Mouse (Mus musculus) right cerebral cortex, postnatal 14 days (tissue): ENCODE measurements at regions not wholly inside any gene's neighbourhood (a gene's known extent, or its start where the extent isn't known, plus 50 kb on each side); places are given as distances from the start of the nearest gene placed in this dataset.

Source experiments
- DNase-seq: peaks from one replicate; pipeline ENCODE4 v3.0.0; 2022

DNA sequence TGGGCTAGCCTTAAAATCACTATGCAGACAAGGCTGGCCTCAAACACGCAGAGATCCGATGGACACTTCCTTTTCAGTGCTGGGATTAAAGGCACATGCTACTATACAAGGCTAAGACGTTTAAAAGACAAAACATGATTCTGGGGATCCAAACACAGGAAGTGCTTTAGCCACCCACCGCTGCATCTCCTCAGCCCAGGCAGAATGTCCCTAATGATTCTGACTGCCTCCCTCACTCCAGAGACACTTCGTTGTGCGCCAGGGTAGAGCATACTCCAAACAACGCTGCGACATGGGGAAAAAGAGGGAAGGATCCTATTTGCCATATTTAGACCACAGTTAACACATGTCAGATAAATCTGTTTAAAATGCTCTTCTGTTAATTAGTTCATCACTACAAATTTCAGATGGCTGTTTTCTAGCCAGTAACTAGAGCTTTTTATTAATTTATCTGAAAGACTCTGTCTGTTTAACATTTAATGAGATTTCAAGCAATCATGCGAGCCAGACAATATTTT, 443.5 kb downstream of the Kif2b start:
- DNase-seq, result no peak

DNA sequence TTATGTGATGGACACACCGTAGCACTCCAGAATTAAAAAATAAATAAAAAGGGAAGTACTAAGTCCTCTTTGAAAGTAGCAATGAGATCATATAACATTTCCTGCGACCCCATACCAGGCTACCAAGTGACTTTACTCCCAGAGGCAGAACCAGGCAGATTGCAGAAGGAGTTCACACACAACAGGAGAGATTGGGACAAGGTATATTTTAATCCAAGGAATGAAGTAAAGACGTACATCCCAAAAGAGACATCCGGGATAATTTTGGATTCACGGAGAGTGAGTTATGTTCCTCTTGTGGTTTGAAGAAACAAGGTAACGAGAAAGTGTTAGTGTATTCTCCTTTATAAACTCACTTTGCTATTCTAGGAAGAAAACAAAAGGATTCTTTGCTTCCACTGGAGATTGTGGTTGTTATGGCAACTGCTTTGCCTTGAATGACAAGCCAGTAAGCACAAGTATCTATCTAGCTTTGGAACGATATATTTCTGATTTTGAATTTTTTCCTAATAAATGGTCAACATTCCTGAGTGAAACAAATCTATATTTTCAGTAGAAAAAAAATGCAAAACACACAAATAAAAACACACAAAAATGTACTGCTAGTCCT, 444.5 kb downstream of the Kif2b start:
- DNase-seq, result no peak

DNA sequence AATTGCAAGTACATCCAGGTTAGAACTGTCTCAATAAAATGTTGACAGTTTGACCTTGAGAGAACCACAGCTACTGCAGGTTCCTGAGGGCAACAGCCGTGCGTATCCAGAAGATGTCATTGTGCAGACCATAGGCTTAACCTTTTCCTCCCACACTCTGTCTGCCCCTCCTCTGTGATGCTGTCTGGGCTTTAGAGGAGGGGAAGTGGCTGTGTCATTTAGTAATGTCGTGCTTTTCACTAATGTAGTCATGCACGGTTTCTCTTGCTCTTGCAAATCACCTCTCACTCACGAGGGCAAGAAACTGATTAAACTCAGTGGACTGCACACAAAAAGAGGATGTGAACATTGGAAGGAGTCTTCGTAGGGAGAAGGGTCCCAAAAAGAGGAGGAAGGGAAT, 443.8 kb upstream of the Tom1l1 start:
- no peak for DNase-seq

DNA sequence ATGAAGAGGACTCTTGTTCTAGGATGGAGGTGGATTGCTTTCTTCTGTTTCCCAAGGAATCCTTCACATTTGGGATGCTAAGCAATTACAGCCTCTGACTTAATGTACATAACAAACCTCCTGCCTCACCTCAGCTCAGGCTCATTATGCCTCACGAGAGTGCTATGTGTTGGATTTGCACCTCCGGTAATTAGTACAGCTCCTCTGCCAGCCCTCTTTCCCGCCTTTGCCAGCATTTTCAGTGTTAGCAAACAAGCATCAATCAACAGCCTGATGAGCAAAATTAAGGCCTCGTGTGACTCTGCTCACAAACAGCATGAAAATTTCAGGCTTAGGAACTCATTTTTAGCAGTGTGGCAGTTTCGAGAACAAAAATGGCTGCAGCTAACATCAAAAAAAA, 410.0 kb upstream of the Tom1l1 start:
- DNase-seq, result peak; percentile 4

DNA sequence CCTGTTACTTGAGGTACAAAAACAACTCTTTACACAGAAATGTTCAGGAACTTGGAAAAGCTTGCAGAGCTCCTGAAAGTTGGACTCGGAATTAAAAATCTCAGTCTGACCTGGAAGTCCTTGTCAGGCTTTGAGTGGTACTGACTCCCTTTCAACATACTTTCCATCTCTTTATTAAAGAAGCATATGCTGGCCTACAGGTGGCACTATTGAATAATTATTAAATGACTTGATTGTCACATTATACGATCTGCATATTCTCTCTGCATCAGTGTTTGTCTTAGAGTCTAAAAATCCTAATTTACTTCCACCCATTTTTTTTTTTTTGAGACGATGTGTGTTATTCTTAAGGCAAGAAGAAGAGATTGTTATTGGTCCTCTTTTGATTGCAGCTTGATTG, 409.4 kb upstream of the Tom1l1 start:
- DNase-seq, result no peak

DNA sequence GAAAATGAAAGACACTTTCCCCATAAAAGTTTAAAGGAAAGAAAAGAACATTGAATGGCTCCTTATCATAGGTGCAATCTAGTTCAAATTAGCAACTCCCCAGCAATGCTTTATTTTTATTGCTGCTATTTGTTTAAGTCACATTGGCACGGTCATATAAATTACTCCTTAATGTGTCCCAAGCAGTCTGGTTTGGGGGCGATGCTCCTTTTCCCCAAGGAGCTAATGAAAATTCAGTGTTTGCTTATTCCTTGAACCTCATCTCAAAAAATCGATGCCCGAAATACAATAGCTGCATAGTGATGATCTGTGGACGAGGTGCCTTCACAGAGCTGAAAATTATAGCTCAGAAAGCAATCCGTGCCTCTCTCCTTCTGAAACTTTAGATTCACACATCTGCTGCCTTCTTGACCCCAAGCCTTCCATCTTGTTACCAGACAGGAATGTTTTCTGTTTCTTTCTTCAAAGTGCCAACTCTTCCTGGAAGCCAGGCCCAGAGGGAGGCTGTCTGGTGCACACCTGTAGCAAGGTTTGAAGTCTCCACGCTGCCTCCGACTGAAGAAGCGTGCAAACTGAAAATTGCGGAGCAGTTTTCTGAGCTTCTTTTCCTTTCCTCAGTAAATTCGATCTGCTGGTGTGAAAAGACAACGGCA, 408.0 kb upstream of the Tom1l1 start:
- no peak for DNase-seq

DNA sequence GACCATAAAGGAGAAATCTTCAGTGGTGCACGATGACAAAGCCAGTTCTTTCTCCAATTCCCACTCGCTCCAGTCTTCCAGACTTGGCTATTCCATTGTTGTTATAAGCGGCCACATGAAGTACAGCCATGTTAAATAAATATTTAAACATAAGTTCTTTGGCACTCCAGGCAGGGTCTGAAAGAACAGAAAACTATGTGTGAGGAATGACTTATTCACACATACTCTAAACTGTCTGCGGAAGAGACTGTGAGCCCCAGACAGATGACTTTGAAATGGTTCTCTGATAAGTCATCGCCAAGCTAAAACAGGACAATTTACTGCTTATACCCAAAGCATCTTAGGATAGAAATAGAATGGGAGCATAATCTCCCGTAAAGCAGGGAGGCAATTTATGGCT, 377.2 kb upstream of the Tom1l1 start:
- DNase-seq, result no peak

DNA sequence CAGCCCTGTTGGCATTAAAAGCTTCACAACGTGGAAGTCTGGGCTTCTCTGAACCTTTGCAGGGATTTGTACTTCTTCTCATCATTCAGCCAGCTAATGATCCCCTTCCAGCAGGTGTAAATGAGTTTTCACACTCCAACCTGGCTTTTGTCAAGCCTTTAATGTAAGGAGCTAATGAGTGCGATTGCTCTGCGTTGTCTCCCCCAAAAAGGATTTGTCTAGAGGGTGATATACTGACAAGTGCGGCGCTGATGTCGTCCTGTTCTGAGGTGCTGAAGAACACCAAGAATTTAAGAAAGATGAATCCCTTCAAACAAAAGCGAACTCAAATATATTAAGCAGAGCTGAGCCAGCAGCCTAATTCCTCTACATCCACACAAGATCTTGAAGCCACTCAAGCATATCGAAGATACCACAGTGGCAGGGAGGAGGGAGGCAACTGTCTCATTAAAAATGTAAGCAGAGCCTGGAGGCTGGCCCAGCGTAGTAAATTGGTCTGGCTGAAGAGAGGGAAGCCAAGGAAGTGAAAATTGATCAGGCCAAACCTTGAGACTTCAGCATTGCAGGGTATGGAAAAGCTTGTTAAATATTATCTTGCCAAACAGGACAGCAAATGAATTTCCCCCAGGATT, 368.9 kb upstream of the Tom1l1 start:
- DNase-seq, result no peak

DNA sequence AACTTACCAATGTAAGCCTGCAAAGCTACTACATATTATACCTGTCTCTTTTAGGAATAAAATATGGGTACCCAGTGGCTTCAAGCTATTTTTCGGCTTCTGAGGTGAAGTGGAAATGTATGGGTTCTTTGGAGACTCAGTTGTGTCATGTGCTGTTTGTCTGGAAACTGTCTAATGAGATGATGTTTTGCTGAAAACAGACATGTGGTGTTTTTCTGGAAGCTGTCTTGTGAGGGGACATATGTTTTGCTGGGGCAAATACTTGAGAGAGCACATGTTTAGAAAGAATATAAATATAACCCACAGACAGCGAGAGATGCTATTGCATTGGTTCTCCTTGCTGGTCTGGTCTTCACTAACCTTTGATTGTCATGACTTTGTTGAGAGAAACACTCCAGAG, 365.2 kb upstream of the Tom1l1 start:
- no peak for DNase-seq

DNA sequence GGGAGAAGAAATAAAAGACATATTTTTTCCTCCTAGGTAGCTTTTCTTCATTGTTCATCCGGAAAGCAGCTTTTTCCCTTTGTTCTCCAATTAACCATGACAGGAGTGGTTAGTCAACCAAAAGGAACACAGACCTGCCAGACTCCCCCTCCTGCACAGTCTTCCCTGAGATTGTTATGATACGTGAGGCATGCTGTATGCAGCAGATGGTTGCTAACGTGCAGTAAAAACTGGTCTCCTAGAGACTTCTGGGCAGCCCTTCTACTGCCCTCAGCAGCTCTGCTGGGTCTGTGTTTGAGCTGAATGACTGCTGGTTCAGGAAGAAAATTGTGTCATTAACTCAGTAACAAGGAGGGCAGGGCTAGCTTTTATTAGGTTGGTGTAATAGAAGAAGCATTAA, 363.5 kb upstream of the Tom1l1 start:
- no peak for DNase-seq

DNA sequence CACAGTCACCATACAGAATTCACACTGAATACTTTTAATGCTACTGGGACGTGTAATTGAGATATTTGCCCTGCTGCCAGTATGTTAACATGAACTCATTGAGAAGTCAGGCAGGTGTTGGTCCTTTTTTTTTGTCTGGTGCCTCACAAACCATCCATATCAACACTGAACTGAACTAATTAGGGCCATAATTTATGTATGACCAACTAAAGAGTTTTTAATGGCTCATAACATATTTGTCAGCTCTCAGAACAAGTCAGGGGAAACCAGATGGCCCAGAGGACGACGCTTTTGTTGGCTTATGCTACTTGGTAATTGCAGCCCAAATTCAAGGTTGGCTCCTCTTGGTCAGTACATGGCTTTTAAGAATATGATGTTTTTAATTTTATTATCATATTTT, 353.3 kb upstream of the Tom1l1 start:
- DNase-seq, result no peak
